Mouse (Mus musculus): Measurements from ENCODE around the gene Ppp1r15b. TPM values are rescaled to one million over a fixed set of nuclear protein-coding genes. Genes with fewer than 3 reads are reported as not detected.

The Ppp1r15b gene
- polyA plus RNA-seq, 1 experiment from 2014 or later: 36.3 TPM

Other genes starting within 250 kb of the Ppp1r15b start
- 42.5 and 50.6 TPM in 2 replicates for gene Mdm4, start 100.6 kb upstream of the Ppp1r15b start, polyA plus RNA-seq (2015; fragmentation: Nextera tagmentation; extraction: Ambion mirVana)
- gene Pik3c2b, start 85.5 kb upstream of the Ppp1r15b start, polyA plus RNA-seq (2015; fragmentation: Nextera tagmentation; extraction: Ambion mirVana): 16.0 and 17.9 TPM in 2 replicates
- gene Plekha6, start 33.1 kb downstream of the Ppp1r15b start, polyA plus RNA-seq (2015; fragmentation: Nextera tagmentation; extraction: Ambion mirVana): 10.7 and 11.7 TPM in 2 replicates
- not detected in 2 replicates for gene Golt1a, start 178.7 kb downstream of the Ppp1r15b start, polyA plus RNA-seq (2015; fragmentation: Nextera tagmentation; extraction: Ambion mirVana)
- 0.60 and 0.63 TPM in 2 replicates for gene Kiss1, start 190.7 kb downstream of the Ppp1r15b start, polyA plus RNA-seq (2015; fragmentation: Nextera tagmentation; extraction: Ambion mirVana)
- 0.30 TPM in 1 of 2 replicates, not detected in the other for gene Ren1, start 219.4 kb downstream of the Ppp1r15b start, polyA plus RNA-seq (2015; fragmentation: Nextera tagmentation; extraction: Ambion mirVana)
- gene Etnk2, start 232.4 kb downstream of the Ppp1r15b start, polyA plus RNA-seq (2015; fragmentation: Nextera tagmentation; extraction: Ambion mirVana): 4.5 and 9.5 TPM in 2 replicates

Measured in forebrain, embryonic 16.5 days (tissue).